Mouse (Mus musculus) embryonic facial prominence, embryonic 11.5 days (tissue): ENCODE data around the gene Rgs12. TPM values are rescaled to one million over a fixed set of nuclear protein-coding genes. Genes with fewer than 3 reads are reported as not detected.

Experiments used
- ATAC-seq: fragments of 200-750 bp; cut with Nextera tagmentation; replicated peaks from 2 replicates; pipeline ENCODE4 v1.8.0; 2017; ENCODE audit warnings: low read depth; ENCODE audit not compliant: insufficient number of reproducible peaks, low FRiP score, low TSS enrichment
- DNase-seq: peaks from one replicate; pipeline ENCODE4 v3.0.0-alpha.2; 2015; ENCODE audit warnings: low spot score
- H3K27ac ChIP-seq: fragments of 300-500 bp; sonication (generic); replicated peaks from 2 replicates; pipeline ENCODE4 v1.5.1; 2014; ENCODE audit warnings: mild to moderate bottlenecking, low read depth, low read length, control low read depth
- H3K27me3 ChIP-seq: fragments of 300-500 bp; sonication (generic); 2 replicates; pipeline ENCODE4 v1.6.1; 2014; ENCODE audit warnings: mild to moderate bottlenecking, low read length, moderate library complexity, mixed read lengths; ENCODE audit not compliant: control insufficient read depth, insufficient read depth
- H3K36me3 ChIP-seq: fragments of 300-500 bp; sonication (generic); replicated peaks from 2 replicates; pipeline ENCODE4 v1.6.1; 2014; ENCODE audit warnings: low read depth, mild to moderate bottlenecking, low read length, moderate library complexity, mixed read lengths; ENCODE audit not compliant: control insufficient read depth, insufficient read depth
- H3K4me1 ChIP-seq: fragments of 300-500 bp; sonication (generic); 2 replicates; pipeline ENCODE4 v1.6.1; 2014; ENCODE audit warnings: low read length, mixed read lengths; ENCODE audit not compliant: control insufficient read depth, insufficient read depth
- H3K4me2 ChIP-seq: fragments of 300-500 bp; sonication (generic); 2 replicates; pipeline ENCODE4 v1.6.1; 2014; ENCODE audit warnings: low read depth, mild to moderate bottlenecking, control low read depth, low read length, moderate library complexity
- H3K4me3 ChIP-seq: fragments of 300-500 bp; sonication (generic); 2 replicates; pipeline ENCODE4 v1.5.1; 2014; ENCODE audit warnings: low read depth, low read length, control low read depth
- H3K9ac ChIP-seq: fragments of 300-500 bp; sonication (generic); replicated peaks from 2 replicates; pipeline ENCODE4 v1.6.1; 2014; ENCODE audit warnings: mild to moderate bottlenecking, control low read depth, low read length
- H3K9me3 ChIP-seq: fragments of 300-500 bp; sonication (generic); replicated peaks from 2 replicates; pipeline ENCODE4 v1.6.1; 2016; ENCODE audit warnings: mild to moderate bottlenecking, low read length, inconsistent platforms, mixed read lengths; ENCODE audit not compliant: control insufficient read depth
- WGBS: fragments of 180-500 bp; shearing (Covaris S2); extraction: QIAGEN DNeasy Blood & Tissue Kit; methylation state at CpG from one replicate; pipeline ENCODE4 v1.1.7; 2014; 5-methylcytosine and 5-hydroxymethylcytosine counted together
- polyA plus RNA-seq: library from polyadenylated mRNA; unstranded; fragments of >200 nt; fragmentation: Nextera tagmentation; extraction: Ambion mirVana; gene quantifications from 2 replicates; pipeline ENCODE4 v1.2.1, GENCODE M21; 2014

The Rgs12 gene
- polyA plus RNA-seq: 33.7 and 34.4 TPM in 2 replicates

DNA sequence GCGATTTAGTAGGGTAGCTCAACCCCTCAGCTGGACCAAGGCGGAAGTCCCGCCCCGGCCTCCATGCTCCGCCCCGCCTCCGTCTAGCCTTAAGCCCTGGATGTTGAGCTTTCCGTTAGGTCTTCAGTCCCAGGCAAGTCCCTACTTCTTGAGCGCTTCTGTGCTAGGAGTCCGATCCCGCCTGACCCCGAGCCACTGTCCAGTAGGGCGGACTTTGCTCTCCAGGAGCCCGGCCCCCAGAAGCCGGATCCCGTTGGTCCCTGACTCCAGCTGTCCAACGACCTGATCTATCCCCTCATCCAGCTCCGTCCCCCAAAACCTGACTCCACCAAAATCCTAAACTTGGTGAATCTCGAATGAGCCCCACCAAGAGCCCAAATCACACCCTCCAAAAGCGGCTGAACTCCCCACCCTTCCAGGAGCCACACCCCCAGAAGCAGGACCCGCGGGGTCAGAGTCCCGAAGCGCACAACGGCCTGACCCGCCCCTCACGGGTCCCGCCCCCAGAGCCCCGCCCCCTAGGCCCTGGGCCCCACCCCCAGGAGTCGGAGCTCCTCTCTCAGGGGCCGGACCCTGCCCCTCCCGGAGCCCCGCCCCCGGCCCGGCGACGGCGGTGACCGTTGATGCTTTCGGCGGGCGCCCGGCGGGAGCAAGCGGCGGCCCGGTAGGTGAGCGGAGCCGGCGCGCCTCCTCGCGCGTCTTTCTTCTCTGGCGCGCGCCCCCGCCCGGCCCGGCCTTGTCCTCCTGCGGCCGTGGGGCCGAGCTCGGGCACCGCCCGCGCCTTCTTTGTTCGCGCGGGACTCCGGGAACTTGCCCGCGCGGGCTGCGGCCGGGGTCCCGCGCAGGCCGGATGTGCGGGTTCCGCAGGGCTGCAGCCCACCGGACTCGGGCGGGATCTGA lies at the start of gene Rgs12:
TSS of gene Rgs12 (plus strand) at position 585 of the 900 bp plus-strand sequence.
- Histone ChIP-seq H3K27me3 (no peaks in the 10 kb centered on the region), H3K27ac (peak within 1 kb of the TSS; percentile 93), H3K4me2 (peak within 1 kb of the TSS; percentile 81), H3K9ac (peak within 1 kb of the TSS; percentile 99), H3K9me3 (no peaks in the 10 kb centered on the region), H3K4me3 (peak within 1 kb of the TSS; percentile 94), H3K4me1 (no peaks in the 10 kb centered on the region; the same call in 1 of the 2 replicates), H3K36me3 (no peaks in the 10 kb centered on the region)
- peak; percentile 92 for DNase-seq
- under 1% methylated on average over 59 of the region's 84 CpGs for WGBS
- ATAC-seq: peak; percentile 91

DNA sequence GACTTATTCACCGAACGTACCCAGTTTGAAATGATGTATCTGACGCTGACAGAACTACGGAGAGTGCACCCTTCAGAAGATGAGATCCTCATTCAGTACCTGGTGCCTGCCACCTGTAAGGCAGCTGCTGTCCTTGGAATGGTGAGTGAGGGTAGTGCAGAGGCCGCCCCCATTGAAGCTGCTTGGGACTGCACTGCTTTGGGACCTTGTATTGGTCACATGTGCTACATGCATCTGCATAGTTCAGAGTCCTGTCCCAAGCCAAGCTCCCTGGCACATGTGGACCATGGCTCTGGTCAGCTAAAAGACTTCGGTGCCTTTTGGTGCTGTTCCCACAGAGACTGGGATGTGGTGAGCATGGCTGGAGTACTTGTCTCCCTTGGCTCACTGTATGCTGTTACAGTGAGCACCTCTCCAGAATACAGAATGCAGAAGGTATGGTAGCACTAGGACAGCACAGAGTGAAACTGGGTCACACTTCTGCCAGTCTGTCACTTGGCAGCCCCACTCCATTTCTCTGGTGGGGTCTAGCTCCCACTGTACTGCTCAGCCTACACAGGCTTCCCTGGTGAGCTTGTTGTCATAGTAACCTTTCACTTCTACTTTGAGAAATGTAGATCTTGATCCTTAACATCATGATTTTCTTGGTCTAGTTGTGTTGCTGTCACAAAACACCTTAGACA lies 49.3 kb upstream of the Rgs12 start:
- Histone ChIP-seq H3K4me3 (no peak overlapping the region), H3K27me3 (no peaks in the 10 kb centered on the region), H3K4me2 (no peak overlapping the region), H3K4me1 (no peaks in the 10 kb centered on the region), H3K9ac (no peak overlapping the region), H3K36me3 (peaks cover 9% of the 10 kb centered on the region), H3K9me3 (no peaks in the 10 kb centered on the region), H3K27ac (no peak overlapping the region)
- DNase-seq (no peak), ATAC-seq (no peak)
- WGBS: 95% methylated on average over 6 of the region's 6 CpGs

DNA sequence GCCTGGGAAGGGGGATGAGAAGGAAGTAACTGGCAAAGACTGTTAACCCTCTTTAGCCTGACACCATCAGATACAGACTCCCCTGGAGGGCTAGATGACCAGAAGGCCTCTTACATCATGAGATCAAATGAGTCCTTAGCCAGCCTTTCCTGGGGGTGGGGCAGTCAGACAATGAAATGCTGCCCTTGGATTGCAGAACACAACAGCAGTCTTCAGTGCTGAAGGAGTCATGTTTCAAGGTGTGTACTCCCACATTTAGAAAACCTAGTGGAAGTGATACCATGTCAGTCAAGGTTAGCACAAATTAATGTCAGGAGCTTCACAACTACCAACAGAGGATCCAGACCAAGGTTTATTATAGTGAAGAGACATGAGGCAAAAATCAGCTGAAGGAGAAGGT lies 46.9 kb upstream of the Rgs12 start:
- H3K4me1 ChIP-seq: no peaks in the 10 kb centered on the region
- H3K27ac ChIP-seq: no peak overlapping the region
- no peak overlapping the region for H3K9ac ChIP-seq
- ATAC-seq (no peak), DNase-seq (no peak)
- H3K36me3 ChIP-seq: peaks cover 13% of the 10 kb centered on the region
- no peaks in the 10 kb centered on the region for H3K9me3 ChIP-seq
- no peak overlapping the region for H3K4me2 ChIP-seq
- no peak overlapping the region for H3K4me3 ChIP-seq
- H3K27me3 ChIP-seq: no peaks in the 10 kb centered on the region

DNA sequence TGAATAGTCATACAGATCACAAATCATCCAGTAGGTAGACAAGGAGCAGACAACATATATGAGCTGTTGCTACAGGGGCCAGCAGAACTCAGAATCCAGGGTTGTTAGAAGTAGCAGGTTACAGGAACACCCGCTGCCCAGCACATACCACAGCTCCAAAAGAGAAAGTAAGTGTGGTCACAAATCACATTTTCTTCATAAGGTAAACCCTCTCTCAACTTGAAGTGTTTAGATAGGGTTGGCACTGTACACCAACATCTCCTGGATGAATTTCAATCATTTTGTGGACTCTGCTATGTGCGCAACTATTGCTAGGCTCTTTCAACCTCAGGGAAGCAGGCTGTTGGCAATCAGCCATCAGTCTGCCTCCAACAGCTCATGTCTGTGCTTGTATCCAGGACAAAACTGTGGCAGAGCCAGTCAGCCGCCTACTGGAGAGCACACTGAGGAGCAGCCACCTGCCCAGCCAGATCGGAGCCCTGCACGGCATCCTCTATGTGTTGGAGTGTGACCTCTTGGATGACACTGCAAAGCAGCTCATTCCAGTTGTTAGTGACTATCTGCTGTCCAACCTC lies 46.3 kb upstream of the Rgs12 start:
- H3K27ac ChIP-seq: no peak overlapping the region
- no peaks in the 10 kb centered on the region for H3K9me3 ChIP-seq
- no peak for ATAC-seq
- H3K36me3 ChIP-seq: peaks cover 13% of the 10 kb centered on the region
- no peaks in the 10 kb centered on the region for H3K27me3 ChIP-seq
- no peak overlapping the region for H3K4me2 ChIP-seq
- no peak for DNase-seq
- no peak overlapping the region for H3K9ac ChIP-seq
- WGBS: 92% methylated on average over 5 of the region's 5 CpGs
- no peak overlapping the region for H3K4me3 ChIP-seq
- no peaks in the 10 kb centered on the region for H3K4me1 ChIP-seq

DNA sequence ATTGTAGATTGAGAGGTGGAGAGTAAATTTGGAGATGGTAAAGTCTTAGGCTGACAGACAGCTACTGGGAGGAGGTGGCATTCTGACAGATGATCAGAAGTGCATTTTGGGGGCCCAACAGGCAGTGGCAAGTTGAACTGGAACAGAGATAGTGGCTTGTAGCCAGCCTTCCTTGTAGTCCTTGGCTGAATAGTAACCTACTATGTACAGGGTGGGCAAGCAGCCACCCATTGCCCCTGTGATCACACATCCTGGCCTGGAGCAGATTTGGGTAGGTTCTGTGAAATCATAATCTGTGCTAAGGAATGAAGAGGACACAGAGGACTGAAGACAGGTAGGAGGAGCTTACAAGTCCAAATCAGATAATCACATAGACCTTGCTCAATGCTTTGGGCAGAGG lies 44.8 kb upstream of the Rgs12 start:
- ATAC-seq (no peak), DNase-seq (no peak)
- H3K36me3 ChIP-seq: peaks cover 11% of the 10 kb centered on the region
- H3K9me3 ChIP-seq: no peaks in the 10 kb centered on the region
- no peaks in the 10 kb centered on the region for H3K27me3 ChIP-seq
- no peaks in the 10 kb centered on the region for H3K4me1 ChIP-seq
- H3K4me3 ChIP-seq: no peak overlapping the region
- H3K9ac ChIP-seq: no peak overlapping the region
- no peak overlapping the region for H3K27ac ChIP-seq
- H3K4me2 ChIP-seq: no peak overlapping the region

DNA sequence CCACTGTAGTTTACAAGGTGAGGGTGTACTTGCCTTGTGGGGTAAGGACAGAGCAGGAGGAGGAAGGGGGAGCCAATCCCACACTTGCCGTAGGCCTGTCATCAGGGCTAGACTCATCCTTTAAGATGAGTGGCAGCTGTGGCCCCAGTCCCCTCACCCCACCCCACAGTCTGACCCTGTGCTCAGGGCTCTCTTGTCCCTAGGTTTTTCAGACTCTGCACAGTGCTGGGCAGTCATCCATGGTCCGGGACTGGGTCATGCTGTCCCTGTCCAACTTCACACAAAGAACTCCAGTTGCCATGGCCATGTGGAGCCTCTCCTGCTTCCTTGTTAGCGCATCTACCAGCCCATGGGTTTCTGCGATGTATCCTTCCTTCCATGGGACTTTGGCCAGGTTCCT lies 42.0 kb upstream of the Rgs12 start:
- Histone ChIP-seq H3K4me3 (no peak overlapping the region), H3K4me2 (no peak overlapping the region), H3K9me3 (no peaks in the 10 kb centered on the region), H3K9ac (no peak overlapping the region), H3K4me1 (no peaks in the 10 kb centered on the region), H3K27me3 (no peaks in the 10 kb centered on the region), H3K36me3 (peaks cover 11% of the 10 kb centered on the region), H3K27ac (no peak overlapping the region)
- no peak for ATAC-seq
- 93% methylated on average over 4 of the region's 4 CpGs for WGBS
- DNase-seq: no peak

DNA sequence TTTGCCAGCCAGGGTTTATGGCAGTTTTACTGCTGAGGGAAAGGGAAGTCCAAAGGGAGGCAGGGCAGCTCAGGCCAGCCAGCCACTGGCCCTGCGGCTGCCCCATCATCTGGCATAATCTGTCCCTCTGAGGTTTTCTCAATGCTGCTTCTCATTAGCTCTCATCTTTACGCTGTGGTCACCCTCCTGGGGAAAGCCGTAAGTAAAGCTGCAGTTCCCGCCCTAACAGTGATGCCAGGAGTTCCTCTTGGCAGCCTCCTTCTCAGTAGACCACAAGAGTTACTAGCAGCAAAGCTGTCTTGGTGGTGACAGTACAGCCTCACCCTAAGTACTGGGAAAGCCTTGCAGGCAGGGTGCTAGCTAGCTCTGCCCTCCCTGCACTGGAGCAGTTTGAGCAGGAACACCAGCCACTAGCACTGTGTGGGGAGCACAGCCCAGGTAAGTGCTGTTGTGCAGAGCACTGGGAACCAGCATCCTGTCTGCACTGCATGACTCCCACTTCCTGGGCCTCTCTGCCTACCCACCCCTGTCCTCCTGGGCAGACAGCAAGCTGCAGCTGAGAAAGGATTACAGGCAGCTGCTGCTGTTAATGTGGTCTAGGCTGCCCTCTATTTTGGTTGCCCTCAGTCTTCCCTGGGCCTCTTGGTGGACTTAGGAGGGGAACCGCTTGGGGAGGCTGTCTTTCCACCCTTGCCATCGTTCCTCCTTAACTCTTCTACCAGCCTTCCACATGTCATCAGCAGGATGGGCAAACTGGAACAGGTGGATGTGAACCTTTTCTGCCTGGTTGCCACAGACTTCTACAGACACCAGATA lies 41.1 kb upstream of the Rgs12 start, which contains the start of gene Msantd1:
TSS of gene Msantd1 (plus strand) at position 103 of the 816 bp plus-strand sequence.
- Histone ChIP-seq H3K4me2 (no peak within 1 kb of the TSS), H3K9me3 (no peaks in the 10 kb centered on the region), H3K4me1 (no peaks in the 10 kb centered on the region), H3K4me3 (no peak within 1 kb of the TSS), H3K27ac (no peak within 1 kb of the TSS), H3K27me3 (no peaks in the 10 kb centered on the region), H3K36me3 (peaks cover 9% of the 10 kb centered on the region), H3K9ac (no peak within 1 kb of the TSS)
- DNase-seq (no peak), ATAC-seq (no peak)
- 90% methylated on average over 6 of the region's 6 CpGs for WGBS
